Mouse (Mus musculus) liver, embryonic 14.5 days (tissue): ENCODE results near the gene Zmiz1. TPM values are rescaled to one million over a fixed set of nuclear protein-coding genes. Genes with fewer than 3 reads are reported as not detected.

Experiments
- ATAC-seq: fragments of 200-750 bp; cut with Nextera tagmentation; 2 replicates; pipeline ENCODE4 v1.8.0; 2017; ENCODE audit warnings: moderate number of reproducible peaks, mild to moderate bottlenecking, moderate library complexity; ENCODE audit not compliant: insufficient read depth
- DNase-seq, 3 experiments: peaks; one replicate each; pipeline ENCODE4 v3.0.0-alpha.2; 2012 to 2013; ENCODE audit warnings: low read depth in 3 of 3, low spot score in 3 of 3
- H3K27ac ChIP-seq: fragments of 300-500 bp; sonication (generic); 2 replicates; pipeline ENCODE4 v1.5.1; 2014; ENCODE audit warnings: moderate library complexity, mild to moderate bottlenecking, control low read depth, inconsistent platforms
- H3K27me3 ChIP-seq: fragments of 300-500 bp; sonication (generic); 2 replicates; pipeline ENCODE4 v1.6.1; 2014; ENCODE audit warnings: mild to moderate bottlenecking, low read length, moderate library complexity; ENCODE audit not compliant: control insufficient read depth, insufficient read depth
- H3K36me3 ChIP-seq: fragments of 300-500 bp; sonication (generic); replicated peaks from 2 replicates; pipeline ENCODE4 v1.6.1; 2014; ENCODE audit warnings: low read depth; ENCODE audit not compliant: control insufficient read depth, insufficient read depth
- H3K4me1 ChIP-seq, 2 experiments: fragments of 200-500 bp in 1 of 2; fragments of 300-500 bp in 1 of 2; sonication (generic) in 1 of 2; replicated peaks; 2 replicates each; pipeline ENCODE4 v1.6.1; 2012 to 2014; ENCODE audit warnings: antibody characterized with exemption in 1 of 2, inconsistent platforms in 1 of 2, low read length in 1 of 2; ENCODE audit not compliant: control insufficient read depth in 2 of 2, insufficient read depth in 2 of 2
- H3K4me2 ChIP-seq: fragments of 300-500 bp; sonication (generic); 2 replicates; pipeline ENCODE4 v1.6.1; 2014; ENCODE audit warnings: low read depth, mild to moderate bottlenecking, control low read depth, moderate library complexity
- H3K4me3 ChIP-seq, 2 experiments: fragments of 200-500 bp in 1 of 2; fragments of 300-500 bp in 1 of 2; sonication (generic) in 1 of 2; 2 replicates each; pipeline ENCODE4 v1.5.1; 2012 to 2014; ENCODE audit warnings: low read depth in 2 of 2, low read length in 2 of 2, mild to moderate bottlenecking in 2 of 2, control low read depth in 1 of 2, inconsistent platforms in 1 of 2, moderate library complexity in 1 of 2; ENCODE audit not compliant: insufficient read depth in 1 of 2
- H3K9ac ChIP-seq: fragments of 300-500 bp; sonication (generic); replicated peaks from 2 replicates; pipeline ENCODE4 v1.6.1; 2014; ENCODE audit warnings: mild to moderate bottlenecking, control low read depth, moderate library complexity
- H3K9me3 ChIP-seq: fragments of 300-500 bp; sonication (generic); 2 replicates; pipeline ENCODE4 v1.6.1; 2016; ENCODE audit warnings: low read length, mixed read lengths; ENCODE audit not compliant: control insufficient read depth
- CTCF ChIP-seq: IDR thresholded peaks from 2 replicates; pipeline ENCODE4 v1.5.1; 2016; ENCODE audit warnings: antibody characterized with exemption, low read depth, control low read depth
- EP300 ChIP-seq: IDR thresholded peaks from 2 replicates; pipeline ENCODE4 v1.6.1; 2016; ENCODE audit warnings: antibody characterized with exemption, low read depth
- WGBS: fragments of 180-500 bp; shearing (Covaris S2); extraction: QIAGEN DNeasy Blood & Tissue Kit; methylation state at CpG from one replicate; pipeline ENCODE4 v1.1.7; 2014; ENCODE audit not compliant: insufficient replicate concordance; 5-methylcytosine and 5-hydroxymethylcytosine counted together
- polyA plus RNA-seq, 2 experiments: library from polyadenylated mRNA; depleted of rRNA in 1 of 2; stranded (reverse) in 1 of 2; unstranded in 1 of 2; fragments of >200 nt; fragmentation: Nextera tagmentation in 1 of 2; extraction: Ambion mirVana in 1 of 2; gene quantifications; 2 replicates each; pipeline versions ENCODE4 v1.2.1 to v1.2.3; 2012 to 2014

The Zmiz1 gene
- polyA plus RNA-seq, 2 experiments: 3.4 to 4.0 TPM

- Histone ChIP-seq H3K4me1 (peaks cover 3 to 34% of the 10 kb centered on the region in 2 experiments; a peak in 3 of 4 replicates), H3K9ac (no peak overlapping the region), H3K27me3 (peaks cover 9% of the 10 kb centered on the region), H3K9me3 (no peaks in the 10 kb centered on the region), H3K4me2 (no peak overlapping the region), H3K27ac (no peak overlapping the region), H3K4me3 (no peak overlapping the region), H3K36me3 (no peaks in the 10 kb centered on the region)
- 29% methylated on average over 2 of the region's 2 CpGs for WGBS
- DNase-seq: no peak
- ATAC-seq: no peak
- TF ChIP-seq EP300 (no peak), CTCF (no peak)
These were observed 6.4 kb upstream of the Zmiz1 start for GRCm38 (mm10) chr14:25452633-25453025.

- Histone ChIP-seq H3K4me1 (peaks cover 3 to 29% of the 10 kb centered on the region in 2 experiments; a peak in 3 of 4 replicates), H3K27ac (no peak overlapping the region), H3K4me3 (no peak overlapping the region), H3K4me2 (no peak overlapping the region), H3K36me3 (no peaks in the 10 kb centered on the region), H3K27me3 (peaks cover 23% of the 10 kb centered on the region), H3K9me3 (no peaks in the 10 kb centered on the region), H3K9ac (no peak overlapping the region)
- DNase-seq (no peak), ATAC-seq (no peak)
- 61% methylated on average over 12 of the region's 12 CpGs for WGBS
- TF ChIP-seq CTCF (no peak), EP300 (no peak)
These were observed 4.8 kb upstream of the Zmiz1 start for GRCm38 (mm10) chr14:25454066-25454760.

GRCm38 (mm10) chr14:25456666-25457433 is 2.1 kb upstream of the Zmiz1 start:
- Histone ChIP-seq H3K4me2 (peak overlapping the region; percentile 87), H3K27me3 (peaks cover 43% of the 10 kb centered on the region), H3K9ac (no peak overlapping the region), H3K36me3 (no peaks in the 10 kb centered on the region), H3K9me3 (no peaks in the 10 kb centered on the region), H3K27ac (no peak overlapping the region), H3K4me1 (peaks cover 3 to 19% of the 10 kb centered on the region in 2 experiments; a peak in 3 of 4 replicates), H3K4me3 (peak overlapping the region; percentile 80 to 83)
- ATAC-seq (no peak), DNase-seq (no peak)
- 13% methylated on average over 17 of the region's 17 CpGs for WGBS
- TF ChIP-seq EP300 (no peak), CTCF (no peak)

GRCm38 (mm10) chr14:25457434-25457957 is 1.5 kb upstream of the Zmiz1 start:
- H3K9me3 ChIP-seq: no peaks in the 10 kb centered on the region
- TF ChIP-seq EP300 (no peak), CTCF (peak; percentile 42; the same call in 1 of the 2 replicates)
- DNase-seq (peak; percentile 66 to 73 (median 69)), ATAC-seq (peak; percentile 62)
- H3K27ac ChIP-seq: no peak overlapping the region
- peak overlapping the region; percentile 80 to 83 for H3K4me3 ChIP-seq
- H3K9ac ChIP-seq: no peak overlapping the region
- peaks cover 43% of the 10 kb centered on the region for H3K27me3 ChIP-seq
- no peaks in the 10 kb centered on the region for H3K36me3 ChIP-seq
- WGBS: under 1% methylated on average over 50 of the region's 52 CpGs
- H3K4me2 ChIP-seq: peak overlapping the region; percentile 87
- H3K4me1 ChIP-seq: peaks cover 3 to 15% of the 10 kb centered on the region in 2 experiments; a peak in 3 of 4 replicates
